Mouse (Mus musculus): ENCODE measurements around the gene Thsd1. TPM values are rescaled to one million over a fixed set of nuclear protein-coding genes. Genes with fewer than 3 reads are reported as not detected.

The Thsd1 gene
- polyA plus RNA-seq, 1 experiment from 2014 or later = 1.7 TPM

GRCm38 (mm10) chr8:22228621-22229020 lies 1.5 kb downstream of the Thsd1 start:
- 22% methylated on average over 7 of the region's 7 CpGs for WGBS (ENCODE audit: insufficient replicate concordance)
- Histone ChIP-seq H3K4me1 (ENCODE audit: insufficient read depth) (peaks cover 7% of the 10 kb centered on the region; the same call in 1 of the 2 replicates), H3K9me3 (ENCODE audit: low read length) (no peaks in the 10 kb centered on the region), H3K27me3 (ENCODE audit: insufficient read depth, low read length) (peaks cover 2% of the 10 kb centered on the region; the same call in 1 of the 2 replicates), H3K27ac (ENCODE audit: low read depth) (peak overlapping the region; percentile 1; the same call in 1 of the 2 replicates), H3K4me3 (ENCODE audit: low read depth, low read length) (no peak overlapping the region), H3K36me3 (replicated peaks; ENCODE audit: insufficient read depth, low read length) (no peaks in the 10 kb centered on the region), H3K9ac (replicated peaks) (no peak overlapping the region), H3K4me2 (ENCODE audit: low read depth, low read length) (peak overlapping the region; percentile 84)
- no peak for TF ChIP-seq CTCF (IDR thresholded peaks at IDR 0.05; ENCODE audit: low read depth)
- TF ChIP-seq EP300 (IDR thresholded peaks at IDR 0.05; ENCODE audit: low read depth) = no peak
- ATAC-seq (no peak), DNase-seq (no peak)

DNA sequence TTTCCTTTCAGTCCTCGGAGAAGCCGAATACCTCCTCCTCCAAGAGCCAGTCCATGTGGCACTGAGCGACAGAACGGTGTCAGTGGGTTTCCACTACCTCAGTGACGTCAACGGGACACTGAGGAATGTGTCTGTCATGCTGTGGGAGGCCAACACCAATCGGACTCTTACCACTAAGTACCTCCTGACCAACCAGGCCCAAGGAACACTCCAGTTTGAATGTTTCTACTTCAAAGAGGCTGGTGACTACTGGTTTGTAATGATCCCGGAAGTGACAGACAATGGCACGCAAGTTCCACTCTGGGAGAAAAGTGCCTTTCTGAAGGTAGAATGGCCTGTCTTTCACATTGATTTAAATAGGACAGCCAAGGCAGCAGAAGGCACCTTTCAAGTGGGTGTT lies 15.9 kb downstream of the Thsd1 start:
- 87% methylated on average over 9 of the region's 9 CpGs for WGBS (ENCODE audit: insufficient replicate concordance)
- ATAC-seq = no peak
- no peak overlapping the region for H3K27ac ChIP-seq (ENCODE audit: low read depth)
- DNase-seq = no peak
- no peaks in the 10 kb centered on the region for H3K27me3 ChIP-seq (ENCODE audit: insufficient read depth, low read length)
- H3K9ac ChIP-seq (replicated peaks) = no peak overlapping the region
- H3K4me2 ChIP-seq (ENCODE audit: low read depth, low read length) = no peak overlapping the region
- no peak overlapping the region for H3K4me3 ChIP-seq (ENCODE audit: low read depth, low read length)
- no peaks in the 10 kb centered on the region for H3K4me1 ChIP-seq (ENCODE audit: insufficient read depth)
- no peaks in the 10 kb centered on the region for H3K36me3 ChIP-seq (replicated peaks; ENCODE audit: insufficient read depth, low read length)
- TF ChIP-seq EP300 (IDR thresholded peaks at IDR 0.05; ENCODE audit: low read depth) (no peak), CTCF (IDR thresholded peaks at IDR 0.05; ENCODE audit: low read depth) (no peak)
- no peaks in the 10 kb centered on the region for H3K9me3 ChIP-seq (ENCODE audit: low read length)

DNA sequence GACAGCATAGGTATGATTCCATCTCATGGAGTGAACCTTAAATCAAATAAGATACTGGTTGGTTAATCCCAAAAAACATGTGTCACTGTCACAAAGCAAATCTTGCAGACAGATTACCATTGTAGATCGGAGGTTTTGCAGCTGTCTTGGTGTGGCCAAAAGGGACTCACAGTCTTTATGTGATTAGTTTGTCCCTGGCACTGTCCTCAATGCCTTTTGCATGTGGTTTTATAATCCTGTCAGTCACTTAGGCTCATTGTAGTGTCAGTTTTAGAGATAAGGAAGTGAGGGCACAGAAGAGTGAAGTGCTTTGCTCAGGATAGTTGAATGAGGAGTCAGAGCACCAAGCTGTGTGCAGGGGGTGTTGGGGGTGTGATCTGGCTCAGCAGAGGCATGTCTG lies 18.6 kb downstream of the Thsd1 start:
- no peak overlapping the region for H3K27ac ChIP-seq (ENCODE audit: low read depth)
- 41% methylated on average over 1 of the region's 1 CpGs for WGBS (ENCODE audit: insufficient replicate concordance)
- TF ChIP-seq EP300 (IDR thresholded peaks at IDR 0.05; ENCODE audit: low read depth) (no peak), CTCF (IDR thresholded peaks at IDR 0.05; ENCODE audit: low read depth) (no peak)
- no peak overlapping the region for H3K4me3 ChIP-seq (ENCODE audit: low read depth, low read length)
- no peaks in the 10 kb centered on the region for H3K36me3 ChIP-seq (replicated peaks; ENCODE audit: insufficient read depth, low read length)
- no peaks in the 10 kb centered on the region for H3K27me3 ChIP-seq (ENCODE audit: insufficient read depth, low read length)
- no peak for DNase-seq
- no peak overlapping the region for H3K4me2 ChIP-seq (ENCODE audit: low read depth, low read length)
- no peaks in the 10 kb centered on the region for H3K4me1 ChIP-seq (ENCODE audit: insufficient read depth)
- H3K9me3 ChIP-seq (ENCODE audit: low read length) = no peaks in the 10 kb centered on the region
- no peak for ATAC-seq
- H3K9ac ChIP-seq (replicated peaks) = no peak overlapping the region

- DNase-seq = no peak
- no peak overlapping the region for H3K9ac ChIP-seq (replicated peaks)
Measured at GRCm38 (mm10) chr8:22247956-22248355, 20.8 kb downstream of the Thsd1 start.

DNA sequence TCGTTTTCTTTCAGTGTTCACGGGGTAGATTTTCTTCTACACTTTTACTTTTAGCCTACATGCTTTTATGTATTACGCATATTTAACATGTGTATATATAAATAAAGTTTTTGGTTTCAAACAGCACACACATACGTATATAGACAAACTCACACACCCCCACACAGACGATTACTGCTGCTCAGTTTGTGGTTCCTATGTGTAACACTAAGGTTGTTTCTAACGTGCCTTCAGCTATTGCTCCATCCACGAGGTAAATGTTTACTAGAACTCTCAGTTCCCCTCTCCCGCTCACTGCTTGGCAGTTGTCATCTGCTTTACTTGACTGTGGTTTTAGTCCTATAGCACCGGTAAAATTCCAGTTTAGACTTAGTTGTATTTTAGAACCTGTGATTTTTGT lies 22.0 kb downstream of the Thsd1 start:
- Histone ChIP-seq H3K4me1 (ENCODE audit: insufficient read depth) (no peaks in the 10 kb centered on the region), H3K9ac (replicated peaks) (no peak overlapping the region), H3K4me2 (ENCODE audit: low read depth, low read length) (no peak overlapping the region), H3K27ac (ENCODE audit: low read depth) (peak overlapping the region; percentile 11; the same call in 1 of the 2 replicates), H3K36me3 (replicated peaks; ENCODE audit: insufficient read depth, low read length) (0 out of 2 replicates have a peak, but pooled peaks cover 3% of the 10 kb centered on the region), H3K4me3 (ENCODE audit: low read depth, low read length) (no peak overlapping the region), H3K9me3 (ENCODE audit: low read length) (no peaks in the 10 kb centered on the region; the same call in 1 of the 2 replicates), H3K27me3 (ENCODE audit: insufficient read depth, low read length) (no peaks in the 10 kb centered on the region)
- no peak for TF ChIP-seq CTCF (IDR thresholded peaks at IDR 0.05; ENCODE audit: low read depth)
- peak; percentile 7; the same call in 1 of the 2 replicates for TF ChIP-seq EP300 (IDR thresholded peaks at IDR 0.05; ENCODE audit: low read depth)
- peak; percentile 99 for ATAC-seq
- peak; percentile 16 for DNase-seq
- whole genome bisulfite sequencing (ENCODE audit: insufficient replicate concordance) = 50% methylated on average over 9 of the region's 9 CpGs

More at GRCm38 (mm10) chr8:22247956-22248355, 20.8 kb downstream of the Thsd1 start:
- no peak overlapping the region for H3K4me2 ChIP-seq (ENCODE audit: low read depth, low read length)
- TF ChIP-seq CTCF (IDR thresholded peaks at IDR 0.05; ENCODE audit: low read depth) (no peak), EP300 (IDR thresholded peaks at IDR 0.05; ENCODE audit: low read depth) (no peak)
- H3K4me3 ChIP-seq (ENCODE audit: low read depth, low read length) = no peak overlapping the region
- no peak for ATAC-seq
- no peaks in the 10 kb centered on the region for H3K4me1 ChIP-seq (ENCODE audit: insufficient read depth)
- WGBS (ENCODE audit: insufficient replicate concordance) = 86% methylated on average over 12 of the region's 12 CpGs
- H3K27me3 ChIP-seq (ENCODE audit: insufficient read depth, low read length) = no peaks in the 10 kb centered on the region
- H3K9me3 ChIP-seq (ENCODE audit: low read length) = no peaks in the 10 kb centered on the region
- no peaks in the 10 kb centered on the region for H3K36me3 ChIP-seq (replicated peaks; ENCODE audit: insufficient read depth, low read length)
- no peak overlapping the region for H3K27ac ChIP-seq (ENCODE audit: low read depth)

- H3K27me3 ChIP-seq (ENCODE audit: insufficient read depth, low read length) = no peaks in the 10 kb centered on the region
- ATAC-seq = no peak
- no peak overlapping the region for H3K27ac ChIP-seq (ENCODE audit: low read depth)
- no peak overlapping the region for H3K9ac ChIP-seq (replicated peaks)
- no peak for DNase-seq
- H3K36me3 ChIP-seq (replicated peaks; ENCODE audit: insufficient read depth, low read length) = peaks cover 2% of the 10 kb centered on the region; the same call in 1 of the 2 replicates
- H3K9me3 ChIP-seq (ENCODE audit: low read length) = no peaks in the 10 kb centered on the region
- TF ChIP-seq EP300 (IDR thresholded peaks at IDR 0.05; ENCODE audit: low read depth) = no peak
- H3K4me2 ChIP-seq (ENCODE audit: low read depth, low read length) = no peak overlapping the region
- WGBS (ENCODE audit: insufficient replicate concordance) = 88% methylated on average over 18 of the region's 18 CpGs
- H3K4me3 ChIP-seq (ENCODE audit: low read depth, low read length) = no peak overlapping the region
- H3K4me1 ChIP-seq (ENCODE audit: insufficient read depth) = peaks cover 10% of the 10 kb centered on the region
Measured at GRCm38 (mm10) chr8:22258946-22259450, 31.9 kb downstream of the Thsd1 start.

All from liver, postnatal 0 days (tissue).